Mouse (Mus musculus) limb, embryonic 15.5 days (tissue): ENCODE data around the gene Csf1. TPM values are rescaled to one million over a fixed set of nuclear protein-coding genes. Genes with fewer than 3 reads are reported as not detected.

ENCODE experiments used
- ATAC-seq: fragments of 200-750 bp; cut with Nextera tagmentation; 2 replicates; pipeline ENCODE4 v1.8.0; 2017; ENCODE audit warnings: low read depth, moderate TSS enrichment; ENCODE audit not compliant: insufficient number of reproducible peaks, low FRiP score, low TSS enrichment
- H3K27ac ChIP-seq: fragments of 300-500 bp; sonication (generic); 2 replicates; pipeline ENCODE4 v1.5.1; 2015; ENCODE audit warnings: moderate library complexity, mild to moderate bottlenecking, inconsistent platforms
- H3K27me3 ChIP-seq: fragments of 300-500 bp; sonication (generic); 2 replicates; pipeline ENCODE4 v1.6.1; 2015; ENCODE audit warnings: inconsistent platforms
- H3K36me3 ChIP-seq: fragments of 300-500 bp; sonication (generic); 2 replicates; pipeline ENCODE4 v1.6.1; 2015; ENCODE audit warnings: inconsistent platforms
- H3K4me1 ChIP-seq: fragments of 300-500 bp; sonication (generic); 2 replicates; pipeline ENCODE4 v1.6.1; 2015; ENCODE audit warnings: inconsistent platforms
- H3K4me2 ChIP-seq: fragments of 300-500 bp; sonication (generic); 2 replicates; pipeline ENCODE4 v1.6.1; 2015; ENCODE audit warnings: mild to moderate bottlenecking, inconsistent platforms
- H3K4me3 ChIP-seq: fragments of 300-500 bp; sonication (generic); 2 replicates; pipeline ENCODE4 v1.5.1; 2015; ENCODE audit warnings: mild to moderate bottlenecking, inconsistent platforms
- H3K9ac ChIP-seq: fragments of 300-500 bp; sonication (generic); 2 replicates; pipeline ENCODE4 v1.6.1; 2015; ENCODE audit warnings: inconsistent platforms
- H3K9me3 ChIP-seq: fragments of 300-500 bp; sonication (generic); 2 replicates; pipeline ENCODE4 v1.6.1; 2016; ENCODE audit warnings: inconsistent platforms
- WGBS: fragments of 180-500 bp; shearing (Covaris S2); methylation state at CpG from one replicate; pipeline ENCODE4 v1.1.7; 2015; 5-methylcytosine and 5-hydroxymethylcytosine counted together
- polyA plus RNA-seq: library from polyadenylated mRNA; unstranded; fragments of >200 nt; fragmentation: Nextera tagmentation; extraction: Ambion mirVana; gene quantifications from 2 replicates; pipeline ENCODE4 v1.2.1, GENCODE M21; 2015

Gene Csf1
- polyA plus RNA-seq, 1 experiment from 2014 or later, result 17.0 TPM

DNA sequence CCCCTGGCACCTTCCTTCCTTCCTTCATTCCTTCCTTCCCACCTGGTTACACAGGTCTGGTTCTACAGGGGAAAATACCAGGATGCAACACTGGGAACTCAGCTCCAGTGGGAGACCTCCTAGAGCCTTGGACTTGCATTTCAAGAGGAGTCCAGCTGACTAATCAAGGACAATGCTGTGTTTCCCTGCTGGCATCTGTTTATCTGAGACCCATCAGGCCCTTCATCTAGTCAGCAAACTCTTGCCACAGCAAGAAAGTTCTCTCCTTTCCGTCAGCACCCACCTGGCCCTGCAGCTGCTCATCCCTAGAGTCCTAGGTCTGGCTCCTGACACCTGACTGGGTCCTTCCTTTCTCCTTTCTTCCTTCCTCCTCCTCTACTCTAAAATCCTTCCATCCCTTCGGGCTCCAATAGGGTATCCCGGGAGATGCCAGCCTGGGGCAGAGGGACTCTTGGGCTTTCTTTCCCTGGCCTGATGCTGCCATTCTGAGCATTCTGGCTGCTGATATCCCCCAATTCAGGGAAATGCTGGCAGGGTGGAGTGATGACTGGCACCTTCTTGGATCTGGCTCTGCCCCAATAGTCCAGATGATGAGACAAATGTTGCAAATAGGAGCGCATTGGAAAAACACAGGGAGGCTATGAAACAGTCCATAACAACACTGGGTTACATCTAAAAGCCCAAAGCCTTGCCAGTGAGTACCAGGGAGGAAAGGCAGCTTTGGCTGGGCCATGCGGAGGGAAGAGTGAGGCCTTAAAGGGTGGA is 2.7 kb downstream of the Csf1 start:
- Histone ChIP-seq H3K27ac (no peak overlapping the region), H3K4me1 (peaks cover 29% of the 10 kb centered on the region), H3K9ac (no peak overlapping the region), H3K9me3 (no peaks in the 10 kb centered on the region), H3K36me3 (peaks cover 35% of the 10 kb centered on the region), H3K27me3 (no peaks in the 10 kb centered on the region), H3K4me3 (no peak overlapping the region), H3K4me2 (no peak overlapping the region)
- ATAC-seq, result no peak
- WGBS, result 85% methylated on average over 5 of the region's 5 CpGs

DNA sequence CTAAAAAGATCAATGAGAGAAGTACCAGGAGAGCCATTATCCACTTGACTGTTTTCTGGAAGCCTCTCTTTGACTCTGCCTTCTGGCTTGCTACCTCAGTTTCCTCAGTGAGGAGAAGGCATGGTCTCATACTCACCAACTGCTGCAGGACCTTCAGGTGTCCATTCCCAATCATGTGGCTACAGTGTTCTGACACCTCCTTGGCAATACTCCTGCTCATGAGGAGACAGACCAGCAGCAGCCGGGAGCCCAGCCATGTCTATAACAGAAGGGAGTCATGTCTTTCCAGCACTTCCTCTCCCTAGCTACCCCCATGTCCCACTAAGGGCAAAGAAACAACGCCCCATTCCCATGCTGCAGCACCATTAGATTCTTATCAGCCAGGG is 3.8 kb downstream of the Csf1 start:
- Histone ChIP-seq H3K4me2 (no peak overlapping the region), H3K36me3 (peaks cover 46% of the 10 kb centered on the region), H3K4me3 (no peak overlapping the region), H3K9me3 (no peaks in the 10 kb centered on the region), H3K4me1 (peaks cover 37% of the 10 kb centered on the region), H3K27ac (no peak overlapping the region), H3K9ac (no peak overlapping the region), H3K27me3 (no peaks in the 10 kb centered on the region)
- no peak for ATAC-seq
- 76% methylated on average over 2 of the region's 2 CpGs for WGBS

DNA sequence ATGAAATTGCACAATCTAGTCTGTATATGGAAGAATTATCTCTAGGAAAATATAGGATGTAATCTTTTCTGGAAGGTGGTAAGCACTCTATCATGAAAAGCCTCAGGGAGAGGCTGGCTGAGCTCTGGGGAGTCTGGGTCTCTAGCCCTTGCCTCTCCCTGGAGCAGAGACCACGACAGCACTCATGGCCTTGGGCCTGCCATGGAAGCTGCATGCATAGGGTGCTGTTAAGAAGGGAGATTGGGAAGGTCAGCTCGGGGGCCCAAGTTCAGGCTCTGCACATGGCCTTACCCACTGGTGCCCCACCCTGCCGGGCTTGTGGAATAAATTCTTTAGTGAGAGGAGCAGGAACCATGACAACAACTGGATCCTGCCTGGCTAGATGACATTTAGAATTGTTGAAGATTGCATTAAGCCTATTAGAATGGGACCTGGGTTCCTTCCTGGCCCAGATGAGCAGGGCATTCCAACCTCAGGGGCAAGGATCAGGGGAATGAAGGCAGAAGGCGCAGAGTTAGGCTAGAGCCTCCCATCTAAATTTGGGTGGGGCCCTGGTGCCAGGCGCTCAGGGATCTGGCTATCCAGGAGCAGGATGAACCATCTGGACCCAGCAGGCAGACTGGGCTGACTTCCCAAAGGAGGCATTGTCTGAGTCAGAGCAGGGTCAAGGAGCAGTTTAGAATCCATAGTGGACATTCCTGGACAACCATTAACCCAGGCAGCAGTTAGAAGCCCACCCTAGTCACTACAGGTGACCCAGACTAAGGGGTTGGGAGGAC is 4.4 kb downstream of the Csf1 start:
- no peaks in the 10 kb centered on the region for H3K27me3 ChIP-seq
- no peaks in the 10 kb centered on the region for H3K9me3 ChIP-seq
- no peak overlapping the region for H3K9ac ChIP-seq
- no peak overlapping the region for H3K27ac ChIP-seq
- H3K4me3 ChIP-seq, result no peak overlapping the region
- no peak for ATAC-seq
- no peak overlapping the region for H3K4me2 ChIP-seq
- peaks cover 48% of the 10 kb centered on the region for H3K36me3 ChIP-seq
- WGBS, result 73% methylated on average over 5 of the region's 5 CpGs
- H3K4me1 ChIP-seq, result peaks cover 43% of the 10 kb centered on the region

DNA sequence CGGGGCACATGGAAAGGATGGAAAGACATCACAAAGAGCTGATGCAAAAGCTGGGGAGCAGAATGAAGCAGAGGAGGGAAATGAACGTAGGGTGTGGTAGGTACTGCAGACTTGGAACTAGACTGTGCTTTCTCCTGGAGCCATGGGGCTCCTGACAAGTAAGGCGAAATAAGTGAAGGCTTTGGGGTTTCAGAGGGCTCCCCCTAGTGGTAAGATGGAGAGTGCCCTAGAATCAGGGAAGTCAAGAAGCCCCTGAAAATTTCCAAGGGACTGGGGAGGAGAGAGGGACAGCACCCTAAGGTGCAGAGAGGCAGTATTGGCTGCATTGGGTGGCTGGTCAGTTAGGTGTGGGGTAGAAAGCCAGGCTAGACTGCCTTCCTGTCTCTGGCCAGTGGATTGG is 5.6 kb downstream of the Csf1 start:
- WGBS, result 51% methylated on average over 3 of the region's 3 CpGs
- Histone ChIP-seq H3K4me1 (peaks cover 38% of the 10 kb centered on the region), H3K9me3 (no peaks in the 10 kb centered on the region), H3K36me3 (peaks cover 61% of the 10 kb centered on the region), H3K9ac (no peak overlapping the region), H3K27me3 (no peaks in the 10 kb centered on the region), H3K27ac (no peak overlapping the region), H3K4me3 (no peak overlapping the region), H3K4me2 (no peak overlapping the region)
- no peak for ATAC-seq

DNA sequence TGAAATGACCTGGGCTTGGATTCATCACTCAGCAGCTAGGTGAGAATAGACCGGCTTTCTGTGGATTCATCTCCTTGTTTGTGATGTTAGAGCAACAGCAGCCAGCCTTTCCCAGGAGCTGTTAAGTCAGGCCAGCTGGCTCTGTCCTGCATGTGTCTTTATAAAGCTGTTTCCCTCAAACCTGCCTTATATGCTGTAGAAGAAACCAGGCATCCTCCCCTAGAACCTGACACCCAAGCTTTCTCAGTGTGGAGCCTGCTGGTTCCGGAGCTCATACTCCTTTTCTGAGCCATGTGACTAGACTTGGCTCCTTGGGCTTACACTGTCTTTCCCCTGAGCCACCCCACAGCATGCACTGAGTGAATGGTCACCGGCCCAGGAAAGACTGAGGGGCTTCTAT is 8.7 kb downstream of the Csf1 start:
- Histone ChIP-seq H3K27ac (peak overlapping the region; percentile 67; the same call in 1 of the 2 replicates), H3K9me3 (no peaks in the 10 kb centered on the region), H3K9ac (no peak overlapping the region), H3K4me1 (peaks cover 16% of the 10 kb centered on the region), H3K4me3 (no peak overlapping the region), H3K36me3 (peaks cover 84% of the 10 kb centered on the region), H3K27me3 (no peaks in the 10 kb centered on the region), H3K4me2 (no peak overlapping the region)
- WGBS, result 47% methylated on average over 3 of the region's 3 CpGs
- no peak for ATAC-seq

DNA sequence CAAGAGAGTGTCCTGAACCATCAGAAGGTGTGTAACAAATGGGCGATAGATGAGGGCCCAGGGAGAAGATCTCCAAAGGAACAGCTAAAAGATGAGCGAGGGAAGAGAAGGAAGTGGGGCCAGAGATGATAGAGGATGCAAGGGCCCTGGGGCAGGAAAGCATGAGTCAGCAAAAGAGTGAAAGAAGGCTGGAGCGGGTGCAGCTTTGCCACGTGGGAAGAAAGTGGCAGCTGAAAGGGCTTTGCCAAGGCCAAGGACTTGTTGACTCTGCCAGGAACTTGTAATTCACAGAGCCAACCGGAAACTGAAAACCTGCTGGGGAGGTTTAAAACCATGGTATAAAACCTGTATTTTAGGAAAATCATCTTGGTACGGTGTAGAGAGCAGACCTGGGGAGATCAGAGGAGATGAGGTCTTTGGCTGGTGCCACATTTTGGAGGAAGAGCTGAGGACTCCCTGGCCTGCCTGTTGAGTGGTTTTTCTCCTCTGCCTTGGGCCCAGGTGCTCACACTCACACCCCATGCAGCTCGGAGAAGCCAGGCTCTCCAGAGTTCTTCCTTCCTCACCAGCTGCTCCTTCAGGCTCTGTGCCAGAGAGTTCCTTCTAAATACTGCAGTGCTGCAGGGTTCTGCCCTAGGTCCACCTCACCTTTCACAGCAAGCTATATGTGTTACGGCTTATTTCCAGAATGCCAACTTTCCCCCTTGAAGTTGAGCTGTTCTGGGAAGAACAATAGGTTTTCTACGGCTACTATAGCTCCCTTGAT is 9.3 kb downstream of the Csf1 start:
- ATAC-seq, result no peak
- WGBS, result 45% methylated on average over 9 of the region's 9 CpGs
- H3K4me3 ChIP-seq, result no peak overlapping the region
- H3K36me3 ChIP-seq, result peaks cover 88% of the 10 kb centered on the region
- no peak overlapping the region for H3K9ac ChIP-seq
- H3K27me3 ChIP-seq, result no peaks in the 10 kb centered on the region
- H3K4me1 ChIP-seq, result peaks cover 16% of the 10 kb centered on the region
- no peaks in the 10 kb centered on the region for H3K9me3 ChIP-seq
- peak overlapping the region; percentile 67 for H3K27ac ChIP-seq
- no peak overlapping the region for H3K4me2 ChIP-seq

DNA sequence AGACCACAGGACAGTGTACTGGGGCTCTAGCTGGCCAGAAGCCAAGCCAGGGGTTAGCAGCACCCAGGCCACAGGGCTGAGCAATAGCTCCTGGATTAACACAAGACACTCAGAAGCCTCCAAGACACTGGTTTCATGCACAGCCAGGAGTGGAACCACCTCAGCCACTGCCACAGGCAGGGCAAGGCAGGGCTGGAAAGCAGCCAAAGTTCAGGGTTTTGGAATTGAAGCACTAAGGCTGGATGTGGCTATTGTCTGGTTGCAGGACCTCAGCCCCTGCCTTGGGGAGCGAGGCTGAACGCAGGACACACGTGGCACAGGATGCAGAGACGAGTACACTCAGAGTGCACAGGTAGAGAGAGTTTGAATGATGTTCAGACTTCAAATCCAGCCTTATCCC is 10.8 kb downstream of the Csf1 start:
- 73% methylated on average over 4 of the region's 4 CpGs for WGBS

DNA sequence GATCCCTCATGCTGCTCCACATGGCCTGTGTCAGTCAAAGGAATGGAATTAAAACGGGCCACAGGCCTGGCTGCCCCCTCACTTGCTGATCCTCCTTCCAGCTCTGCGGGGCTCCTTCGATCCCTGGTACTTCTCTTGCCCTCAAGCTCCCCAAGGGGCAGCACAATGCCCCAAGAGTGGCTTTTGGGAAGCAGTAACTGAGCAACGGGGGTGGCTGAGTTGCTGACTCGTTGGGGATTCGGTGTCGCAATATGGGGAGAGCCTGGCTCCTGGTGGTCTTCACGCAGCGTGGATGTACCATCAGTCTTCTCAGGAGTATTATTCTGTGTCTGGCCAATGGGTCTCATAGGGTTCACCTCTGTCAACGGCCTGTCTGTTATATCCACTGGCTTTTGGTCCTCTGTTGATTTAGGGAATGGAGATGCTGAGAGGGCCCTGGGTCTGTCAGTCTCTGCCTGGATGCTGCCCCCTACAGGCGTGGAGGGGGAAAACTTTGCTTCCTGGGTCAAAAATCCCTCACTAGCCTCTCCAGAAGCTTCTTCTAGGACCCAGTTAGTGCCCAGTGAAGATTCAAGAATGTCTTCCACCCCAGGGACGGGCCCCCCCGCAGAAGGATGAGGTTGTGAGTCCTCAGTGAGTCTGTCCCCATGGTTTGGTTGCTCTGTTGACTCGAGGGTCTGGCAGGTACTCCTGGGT is 11.9 kb downstream of the Csf1 start:
- Histone ChIP-seq H3K9ac (no peak overlapping the region), H3K4me2 (no peak overlapping the region), H3K4me1 (peaks cover 17% of the 10 kb centered on the region), H3K27ac (no peak overlapping the region), H3K4me3 (no peak overlapping the region), H3K9me3 (no peaks in the 10 kb centered on the region), H3K36me3 (peaks cover 85% of the 10 kb centered on the region), H3K27me3 (no peaks in the 10 kb centered on the region)
- WGBS, result 85% methylated on average over 14 of the region's 14 CpGs
- no peak for ATAC-seq

More for the DNA sequence above, 10.8 kb downstream of the Csf1 start:
- Histone ChIP-seq H3K4me2 (no peak overlapping the region), H3K9me3 (no peaks in the 10 kb centered on the region), H3K4me1 (peaks cover 16% of the 10 kb centered on the region), H3K27ac (no peak overlapping the region), H3K27me3 (no peaks in the 10 kb centered on the region), H3K4me3 (no peak overlapping the region), H3K36me3 (peaks cover 86% of the 10 kb centered on the region), H3K9ac (no peak overlapping the region)
- 0 out of 2 replicates have a peak, but pooled peaks have one; percentile 17 for ATAC-seq

DNA sequence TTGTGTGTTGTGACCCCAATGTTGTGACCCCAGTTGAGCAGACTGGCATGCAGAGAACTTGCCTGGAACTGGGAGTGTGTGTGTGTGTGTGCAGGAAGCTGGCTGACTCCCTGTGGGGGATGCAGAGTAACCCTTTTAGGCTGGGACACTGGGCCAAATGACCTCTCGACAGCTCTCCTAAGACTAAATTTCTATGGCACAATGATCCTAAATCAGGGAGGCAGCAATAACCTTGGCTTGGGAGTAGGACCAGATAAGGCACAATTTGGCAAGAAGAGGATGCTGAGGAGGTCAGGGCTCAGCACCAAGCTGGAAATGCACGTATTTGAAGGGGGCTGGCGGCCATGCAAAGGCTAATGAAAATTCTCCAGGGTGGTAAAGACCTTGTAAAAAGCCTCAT is 14.2 kb downstream of the Csf1 start:
- peaks cover 28% of the 10 kb centered on the region for H3K4me1 ChIP-seq
- no peak overlapping the region for H3K27ac ChIP-seq
- H3K4me3 ChIP-seq, result no peak overlapping the region
- 52% methylated on average over 3 of the region's 3 CpGs for WGBS
- H3K36me3 ChIP-seq, result peaks cover 74% of the 10 kb centered on the region
- ATAC-seq, result no peak
- no peaks in the 10 kb centered on the region for H3K27me3 ChIP-seq
- no peak overlapping the region for H3K4me2 ChIP-seq
- H3K9ac ChIP-seq, result no peak overlapping the region
- no peaks in the 10 kb centered on the region for H3K9me3 ChIP-seq

DNA sequence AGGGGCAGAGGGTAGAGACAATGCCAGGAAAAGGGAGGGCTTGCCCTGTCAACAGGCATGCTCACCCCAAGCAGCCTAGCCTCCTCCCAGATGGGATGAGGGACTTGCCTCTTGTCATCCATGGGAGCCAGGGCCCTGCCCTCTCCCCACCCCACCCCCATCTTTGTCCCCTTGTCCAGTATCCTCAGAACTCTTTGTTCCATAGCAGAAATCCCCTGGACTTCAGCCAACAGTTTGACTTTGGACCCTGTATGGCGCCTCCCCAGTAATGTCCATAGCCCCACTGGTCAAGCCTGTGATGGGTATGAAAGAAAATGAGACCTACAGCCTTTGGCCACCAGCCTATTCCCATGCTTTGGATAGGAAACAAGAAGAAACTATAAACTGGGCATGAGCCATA is 16.6 kb downstream of the Csf1 start:
- Histone ChIP-seq H3K9me3 (no peaks in the 10 kb centered on the region), H3K4me2 (no peak overlapping the region), H3K4me3 (no peak overlapping the region), H3K9ac (no peak overlapping the region), H3K4me1 (peaks cover 45% of the 10 kb centered on the region), H3K27ac (no peak overlapping the region), H3K27me3 (no peaks in the 10 kb centered on the region), H3K36me3 (peaks cover 50% of the 10 kb centered on the region)
- ATAC-seq, result no peak
- 91% methylated on average over 1 of the region's 1 CpGs for WGBS

DNA sequence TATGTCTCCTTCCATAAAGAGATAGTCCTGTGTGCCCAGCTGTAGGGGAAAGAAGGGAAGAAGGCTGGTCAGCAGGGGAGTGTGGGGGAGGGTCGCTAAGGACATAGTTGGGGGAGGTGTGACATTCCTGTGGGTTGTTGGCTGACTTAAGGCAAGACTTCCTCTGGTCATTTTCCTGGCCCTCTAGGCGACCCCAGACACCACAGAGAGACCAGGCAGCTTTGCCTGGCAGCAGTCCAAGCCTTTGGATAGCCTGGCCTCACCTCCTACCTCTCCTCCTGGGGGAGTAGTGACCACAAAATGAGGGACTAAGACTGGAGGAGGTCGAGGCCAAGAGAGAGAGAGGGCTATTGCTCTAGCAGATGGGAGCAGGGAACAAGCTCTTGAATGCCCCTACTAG is 17.2 kb downstream of the Csf1 start:
- no peak for ATAC-seq
- Histone ChIP-seq H3K4me1 (peaks cover 48% of the 10 kb centered on the region), H3K4me2 (no peak overlapping the region), H3K27ac (no peak overlapping the region), H3K36me3 (peaks cover 45% of the 10 kb centered on the region), H3K9ac (no peak overlapping the region), H3K27me3 (no peaks in the 10 kb centered on the region), H3K9me3 (no peaks in the 10 kb centered on the region), H3K4me3 (no peak overlapping the region)
- WGBS, result 33% methylated on average over 3 of the region's 3 CpGs
